Mouse (Mus musculus) MEL (cell line): Measurements from ENCODE around the gene Enpp4. TPM values are rescaled to one million over a fixed set of nuclear protein-coding genes. Genes with fewer than 3 reads are reported as not detected.

Experiments used
- DNase-seq: peaks from one replicate; pipeline ENCODE4 v3.0.0; 2011; ENCODE audit warnings: low read depth, low spot score
- H3K27ac ChIP-seq: 2 replicates; pipeline ENCODE4 v1.5.1; 2012; ENCODE audit warnings: low read depth, mild to moderate bottlenecking, control low read depth, low read length, moderate library complexity; ENCODE audit not compliant: control insufficient read depth
- H3K27me3 ChIP-seq, 2 experiments: fragments of 150-350 bp in 1 of 2; sonication (generic) in 1 of 2; 2 replicates each; pipeline ENCODE4 v1.6.1; 2012; ENCODE audit warnings: low read length in 2 of 2, mild to moderate bottlenecking in 2 of 2, improper control_type of control experiment in 1 of 2, moderate library complexity in 1 of 2; ENCODE audit not compliant: insufficient read depth in 2 of 2, control insufficient read depth in 1 of 2
- H3K36me3 ChIP-seq, 2 experiments: 2 replicates each; pipeline ENCODE4 v1.6.1; 2012 to 2014; ENCODE audit warnings: low read length in 2 of 2, improper control_type of control experiment in 1 of 2, inconsistent platforms in 1 of 2, mild to moderate bottlenecking in 1 of 2; ENCODE audit not compliant: insufficient read depth in 2 of 2, control insufficient read depth in 1 of 2
- H3K4me1 ChIP-seq, 2 experiments: fragments of 150-350 bp in 1 of 2; sonication (generic) in 1 of 2; 2 replicates each; pipeline ENCODE4 v1.6.1; 2012; ENCODE audit warnings: low read length in 2 of 2, improper control_type of control experiment in 1 of 2, mild to moderate bottlenecking in 1 of 2; ENCODE audit not compliant: insufficient read depth in 2 of 2, control insufficient read depth in 1 of 2
- H3K4me3 ChIP-seq, 2 experiments: fragments of 150-350 bp in 1 of 2; sonication (generic) in 1 of 2; 2 replicates each; pipeline ENCODE4 v1.5.1; 2012; ENCODE audit warnings: low read depth in 2 of 2, low read length in 2 of 2, mild to moderate bottlenecking in 2 of 2, moderate library complexity in 2 of 2, control low read depth in 1 of 2, improper control_type of control experiment in 1 of 2; ENCODE audit not compliant: control insufficient read depth in 1 of 2, insufficient read depth in 1 of 2
- H3K79me2 ChIP-seq: 2 replicates; pipeline ENCODE4 v1.6.1; 2012; ENCODE audit warnings: mild to moderate bottlenecking, low read length, moderate library complexity; ENCODE audit not compliant: control insufficient read depth, poor library complexity, insufficient read depth
- H3K9ac ChIP-seq: 2 replicates; pipeline ENCODE4 v1.6.1; 2012; ENCODE audit warnings: low read depth, mild to moderate bottlenecking, control low read depth, low read length, moderate library complexity; ENCODE audit not compliant: control insufficient read depth, poor library complexity, severe bottlenecking
- H3K9me3 ChIP-seq: fragments of 150-350 bp; sonication (generic); replicated peaks from 2 replicates; pipeline ENCODE4 v1.6.1; 2012; ENCODE audit warnings: mild to moderate bottlenecking, low read length, improper control_type of control experiment, moderate library complexity; ENCODE audit not compliant: insufficient read depth
- BHLHE40 ChIP-seq: IDR thresholded peaks from 2 replicates; pipeline ENCODE4 v1.6.1; 2012; ENCODE audit warnings: low read depth, mild to moderate bottlenecking, inconsistent platforms, low read length, improper control_type of control experiment, borderline replicate concordance
- CHD2 ChIP-seq: IDR thresholded peaks from 2 replicates; pipeline ENCODE4 v1.6.1; 2011; ENCODE audit warnings: low read length, improper control_type of control experiment
- CTCF ChIP-seq, 3 experiments: IDR thresholded peaks in 2 of 3; conservative IDR thresholded peaks in 1 of 3; 2 replicates each; pipeline ENCODE4 v1.5.1; 2011 to 2012; ENCODE audit warnings: low read length in 3 of 3, low read depth in 2 of 3, mild to moderate bottlenecking in 2 of 3, improper control_type of control experiment in 1 of 3, inconsistent platforms in 1 of 3, mixed read lengths in 1 of 3, moderate library complexity in 1 of 3; ENCODE audit not compliant: control insufficient read depth in 1 of 3, insufficient read depth in 1 of 3, poor library complexity in 1 of 3, severe bottlenecking in 1 of 3
- E2F4 ChIP-seq: IDR thresholded peaks from 2 replicates; pipeline ENCODE4 v1.6.1; 2011; ENCODE audit warnings: low read depth, low read length, improper control_type of control experiment, borderline replicate concordance
- ELF1 ChIP-seq: IDR thresholded peaks from 2 replicates; pipeline ENCODE4 v1.6.1; 2014; ENCODE audit warnings: low read depth, mild to moderate bottlenecking, inconsistent platforms, low read length, improper control_type of control experiment, moderate library complexity
- EP300 ChIP-seq, 2 experiments: IDR thresholded peaks; 2 replicates each; pipeline ENCODE4 v1.6.1; 2011; ENCODE audit warnings: improper control_type of control experiment in 2 of 2, low read length in 2 of 2, low read depth in 1 of 2, mild to moderate bottlenecking in 1 of 2
- ETS1 ChIP-seq: IDR thresholded peaks from 2 replicates; pipeline ENCODE4 v1.6.1; 2012; ENCODE audit warnings: low read depth, mild to moderate bottlenecking, inconsistent platforms, low read length, improper control_type of control experiment, moderate library complexity
- GABPA ChIP-seq: IDR thresholded peaks from 2 replicates; pipeline ENCODE4 v1.6.1; 2012; ENCODE audit warnings: low read depth, mild to moderate bottlenecking, inconsistent platforms, low read length, improper control_type of control experiment, moderate library complexity
- GATA1 ChIP-seq: IDR thresholded peaks from 2 replicates; pipeline ENCODE4 v1.6.1; 2011; ENCODE audit warnings: low read depth, low read length, improper control_type of control experiment
- HCFC1 ChIP-seq: IDR thresholded peaks from 2 replicates; pipeline ENCODE4 v1.6.1; 2012; ENCODE audit warnings: low read depth, mild to moderate bottlenecking, inconsistent platforms, low read length, improper control_type of control experiment, moderate library complexity
- JUND ChIP-seq: IDR thresholded peaks from 2 replicates; pipeline ENCODE4 v1.6.1; 2011; ENCODE audit warnings: low read depth, mild to moderate bottlenecking, improper control_type of control experiment, low read length
- KAT2A ChIP-seq: conservative IDR thresholded peaks from 2 replicates; pipeline ENCODE4 v1.6.1; 2012; ENCODE audit warnings: low read depth, low read length, improper control_type of control experiment, inconsistent platforms
- MAX ChIP-seq: IDR thresholded peaks from 2 replicates; pipeline ENCODE4 v1.6.1; 2011; ENCODE audit warnings: low read length, improper control_type of control experiment
- MAZ ChIP-seq: IDR thresholded peaks from 2 replicates; pipeline ENCODE4 v1.6.1; 2012; ENCODE audit warnings: low read depth, mild to moderate bottlenecking, inconsistent platforms, low read length, improper control_type of control experiment
- MEF2A ChIP-seq: IDR thresholded peaks from 2 replicates; pipeline ENCODE4 v1.6.1; 2014; ENCODE audit warnings: low read depth, mild to moderate bottlenecking, inconsistent platforms, low read length, improper control_type of control experiment; ENCODE audit not compliant: poor library complexity, insufficient replicate concordance, severe bottlenecking; ENCODE audit errors: extremely low read depth
- MXI1 ChIP-seq: IDR thresholded peaks from 2 replicates; pipeline ENCODE4 v1.6.1; 2011; ENCODE audit warnings: mild to moderate bottlenecking, low read depth, low read length, improper control_type of control experiment
- NELFE ChIP-seq: IDR thresholded peaks from 2 replicates; pipeline ENCODE4 v1.6.1; 2011; ENCODE audit warnings: low read depth, low read length, improper control_type of control experiment
- NRF1 ChIP-seq: IDR thresholded peaks from 2 replicates; pipeline ENCODE4 v1.6.1; 2014; ENCODE audit warnings: low read depth, mild to moderate bottlenecking, inconsistent platforms, low read length, improper control_type of control experiment, moderate library complexity; ENCODE audit not compliant: poor library complexity, insufficient read depth, severe bottlenecking
- POLR2AphosphoS2 ChIP-seq: IDR thresholded peaks from 2 replicates; pipeline ENCODE4 v1.6.1; 2011; ENCODE audit warnings: low read length, improper control_type of control experiment
- POLR2AphosphoS5 ChIP-seq: IDR thresholded peaks from 2 replicates; pipeline ENCODE4 v1.6.1; 2012; ENCODE audit warnings: low read depth, borderline replicate concordance, mild to moderate bottlenecking, inconsistent platforms, low read length, moderate library complexity, mixed read lengths
- RAD21 ChIP-seq: IDR thresholded peaks from 2 replicates; pipeline ENCODE4 v1.6.1; 2011; ENCODE audit warnings: mild to moderate bottlenecking, low read depth, low read length, improper control_type of control experiment
- RCOR1 ChIP-seq: IDR thresholded peaks from 2 replicates; pipeline ENCODE4 v1.6.1; 2012; ENCODE audit warnings: low read depth, mild to moderate bottlenecking, inconsistent platforms, low read length, improper control_type of control experiment
- SIN3A ChIP-seq: IDR thresholded peaks from 2 replicates; pipeline ENCODE4 v1.6.1; 2012; ENCODE audit warnings: low read length, improper control_type of control experiment, inconsistent platforms
- SMC3 ChIP-seq: IDR thresholded peaks from 2 replicates; pipeline ENCODE4 v1.6.1; 2011; ENCODE audit warnings: low read depth, low read length, improper control_type of control experiment
- TBP ChIP-seq: IDR thresholded peaks from 2 replicates; pipeline ENCODE4 v1.8.0; 2011; ENCODE audit warnings: low read depth, low read length, improper control_type of control experiment
- TCF12 ChIP-seq: IDR thresholded peaks from 2 replicates; pipeline ENCODE4 v1.6.1; 2014; ENCODE audit warnings: low read depth, mild to moderate bottlenecking, inconsistent platforms, low read length, improper control_type of control experiment, moderate library complexity
- UBTF ChIP-seq: IDR thresholded peaks from 2 replicates; pipeline ENCODE4 v1.6.1; 2012; ENCODE audit warnings: low read depth, mild to moderate bottlenecking, inconsistent platforms, low read length, improper control_type of control experiment, moderate library complexity, borderline replicate concordance; ENCODE audit not compliant: insufficient read depth
- USF1 ChIP-seq: IDR thresholded peaks from 2 replicates; pipeline ENCODE4 v1.6.1; 2014; ENCODE audit warnings: low read depth, mild to moderate bottlenecking, inconsistent platforms, low read length, improper control_type of control experiment, moderate library complexity
- USF2 ChIP-seq, 2 experiments: IDR thresholded peaks; 2 replicates each; pipeline ENCODE4 v1.6.1; 2011 to 2012; ENCODE audit warnings: improper control_type of control experiment in 2 of 2, low read length in 2 of 2, borderline replicate concordance in 1 of 2, inconsistent platforms in 1 of 2, low read depth in 1 of 2, mild to moderate bottlenecking in 1 of 2; ENCODE audit not compliant: insufficient read depth in 1 of 2
- ZC3H11A ChIP-seq: IDR thresholded peaks from 2 replicates; pipeline ENCODE4 v1.6.1; 2012; ENCODE audit warnings: low read depth, mild to moderate bottlenecking, inconsistent platforms, low read length, improper control_type of control experiment
- ZKSCAN1 ChIP-seq: IDR thresholded peaks from 2 replicates; pipeline ENCODE4 v1.6.1; 2012; ENCODE audit warnings: low read depth, mild to moderate bottlenecking, inconsistent platforms, low read length, improper control_type of control experiment, moderate library complexity
- ZMIZ1 ChIP-seq: IDR thresholded peaks from 2 replicates; pipeline ENCODE4 v1.6.1; 2012; ENCODE audit warnings: low read depth, mild to moderate bottlenecking, inconsistent platforms, low read length, improper control_type of control experiment, moderate library complexity
- ZNF384 ChIP-seq: IDR thresholded peaks from 2 replicates; pipeline ENCODE4 v1.6.1; 2012; ENCODE audit warnings: low read depth, mild to moderate bottlenecking, inconsistent platforms, low read length, improper control_type of control experiment
- polyA plus RNA-seq, 2 experiments: library from polyadenylated mRNA; stranded (reverse) in 1 of 2; unstranded in 1 of 2; fragments of >175 nt in 1 of 2; fragments of >200 nt in 1 of 2; gene quantifications; 2 replicates each; pipeline versions ENCODE4 v1.2.1 to v1.2.4; 2012; ENCODE audit warnings: low replicate concordance in 2 of 2, low read depth in 1 of 2; ENCODE audit not compliant: insufficient read length in 2 of 2, insufficient read depth in 1 of 2, missing spikeins in 1 of 2
- total RNA-seq: library from RNA; depleted of rRNA; stranded (reverse); fragments of 300-350 nt; gene quantifications from 2 replicates; pipeline ENCODE4 v1.2.3, GENCODE M21; 2012; rRNA removed

Enpp4 gene
- total RNA-seq (13.9 and 15.3 TPM in 2 replicates), polyA plus RNA-seq (10 to 100 TPM in 1 of 2 experiments, not detected in 1; 21.7 TPM)

GRCm38 (mm10) chr17:44105287-44106138, at the start of gene Enpp4:
TSS of gene Enpp4 (minus strand) at chr17:44105809.
- peak within 1 kb of the TSS; percentile 80 for H3K27ac ChIP-seq
- peaks cover 22% of the 10 kb centered on the region for H3K79me2 ChIP-seq
- DNase-seq = peak; percentile 94
- peak within 1 kb of the TSS; percentile 97 to 99 for H3K4me3 ChIP-seq
- no peaks in the 10 kb centered on the region for H3K9me3 ChIP-seq
- no peaks in the 10 kb centered on the region for H3K27me3 ChIP-seq
- H3K4me1 ChIP-seq = peaks cover 12 to 14% of the 10 kb centered on the region in 2 experiments
- peaks cover 2 to 28% of the 10 kb centered on the region in 2 experiments; a peak in 3 of 4 replicates for H3K36me3 ChIP-seq
- H3K9ac ChIP-seq = peak within 1 kb of the TSS; percentile 96
- 0 out of 2 replicates have a peak, but pooled peaks have one; percentile 57 for TF ChIP-seq E2F4
- TF ChIP-seq HCFC1 = peak; percentile 82
- TF ChIP-seq USF2 (IDR thresholded peaks at IDR 0.05; ENCODE audit: borderline replicate concordance in 1 of 2, insufficient read depth in 1 of 2, low read depth in 1 of 2, low read length in 2 of 2) = no peak
- no peak for TF ChIP-seq RAD21
- TF ChIP-seq KAT2A = no peak; the same call in 1 of the 2 replicates
- TF ChIP-seq ELF1 = no peak; the same call in 1 of the 2 replicates
- TF ChIP-seq ZKSCAN1 = no peak
- peak; percentile 71; the same call in 1 of the 2 replicates for TF ChIP-seq MAZ
- TF ChIP-seq EP300 (IDR thresholded peaks at IDR 0.05; ENCODE audit: low read depth in 1 of 2, low read length in 2 of 2) = peak in 1 of 2 experiments; percentile 29; a peak in 1 of 4 replicates
- TF ChIP-seq SIN3A = no peak; the same call in 1 of the 2 replicates
- TF ChIP-seq TCF12 = peak; percentile 62; the same call in 1 of the 2 replicates
- TF ChIP-seq USF1 = no peak
- no peak for TF ChIP-seq ZC3H11A
- no peak for TF ChIP-seq JUND
- peak; percentile 59 for TF ChIP-seq NELFE
- TF ChIP-seq TBP = peak; percentile 64; the same call in 1 of the 2 replicates
- no peak for TF ChIP-seq MEF2A
- TF ChIP-seq POLR2AphosphoS5 = no peak
- TF ChIP-seq BHLHE40 = no peak
- TF ChIP-seq MAX = no peak
- peak; percentile 35; the same call in 1 of the 2 replicates for TF ChIP-seq ETS1
- peak; percentile 56; the same call in 1 of the 2 replicates for TF ChIP-seq POLR2AphosphoS2
- no peak for TF ChIP-seq CTCF (IDR thresholded peaks at IDR 0.05 in 2 of 3, conservative IDR thresholded peaks at IDR 0.05 in 1 of 3; ENCODE audit: control insufficient read depth in 1 of 3, insufficient read depth in 1 of 3, low read depth in 2 of 3, low read length in 3 of 3, poor library complexity in 1 of 3, severe bottlenecking in 1 of 3)
- TF ChIP-seq UBTF = 0 out of 2 replicates have a peak, but pooled peaks have one; percentile 83
- TF ChIP-seq MXI1 = peak; percentile 35; the same call in 1 of the 2 replicates
- peak; percentile 81 for TF ChIP-seq NRF1
- TF ChIP-seq GABPA = no peak; the same call in 1 of the 2 replicates
- TF ChIP-seq GATA1 = no peak
- TF ChIP-seq ZMIZ1 = 0 out of 2 replicates have a peak, but pooled peaks have one; percentile 62
- TF ChIP-seq ZNF384 = no peak
- no peak for TF ChIP-seq SMC3
- TF ChIP-seq RCOR1 = no peak
- no peak for TF ChIP-seq CHD2
